Mouse (Mus musculus): ENCODE results near the gene D17H6S53E.

DNA sequence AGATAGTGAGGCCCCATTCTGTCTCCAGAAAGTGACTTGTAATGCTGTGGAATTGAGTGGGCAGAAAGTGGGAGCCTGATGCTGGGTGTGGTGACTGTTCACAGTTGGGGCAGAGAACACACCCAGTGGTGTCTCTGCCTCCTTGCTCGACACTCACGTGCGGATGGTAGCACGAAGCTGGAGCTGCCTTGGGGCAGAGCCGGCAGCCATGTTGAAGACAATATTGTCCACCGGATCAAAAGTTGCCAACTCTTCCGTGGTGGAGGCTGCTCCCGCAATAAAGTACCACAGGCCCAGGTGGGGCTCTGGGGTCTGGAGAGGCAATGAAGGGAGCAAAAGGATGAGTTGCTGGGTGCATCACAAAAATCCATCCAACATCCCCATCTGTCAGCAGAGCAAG, 4.9 kb downstream of the D17H6S53E start:
- TF ChIP-seq GATA1 (IDR thresholded peaks at IDR 0.05; ENCODE audit: borderline replicate concordance, low read length) (no peak), FLI1 (IDR thresholded peaks at IDR 0.05; ENCODE audit: low read length) (no peak)
